Mouse (Mus musculus): ENCODE measurements at regions not wholly inside any gene's neighbourhood (a gene's known extent, or its start where the extent isn't known, plus 50 kb on each side); places are given as distances from the start of the nearest gene placed in this dataset.

DNA sequence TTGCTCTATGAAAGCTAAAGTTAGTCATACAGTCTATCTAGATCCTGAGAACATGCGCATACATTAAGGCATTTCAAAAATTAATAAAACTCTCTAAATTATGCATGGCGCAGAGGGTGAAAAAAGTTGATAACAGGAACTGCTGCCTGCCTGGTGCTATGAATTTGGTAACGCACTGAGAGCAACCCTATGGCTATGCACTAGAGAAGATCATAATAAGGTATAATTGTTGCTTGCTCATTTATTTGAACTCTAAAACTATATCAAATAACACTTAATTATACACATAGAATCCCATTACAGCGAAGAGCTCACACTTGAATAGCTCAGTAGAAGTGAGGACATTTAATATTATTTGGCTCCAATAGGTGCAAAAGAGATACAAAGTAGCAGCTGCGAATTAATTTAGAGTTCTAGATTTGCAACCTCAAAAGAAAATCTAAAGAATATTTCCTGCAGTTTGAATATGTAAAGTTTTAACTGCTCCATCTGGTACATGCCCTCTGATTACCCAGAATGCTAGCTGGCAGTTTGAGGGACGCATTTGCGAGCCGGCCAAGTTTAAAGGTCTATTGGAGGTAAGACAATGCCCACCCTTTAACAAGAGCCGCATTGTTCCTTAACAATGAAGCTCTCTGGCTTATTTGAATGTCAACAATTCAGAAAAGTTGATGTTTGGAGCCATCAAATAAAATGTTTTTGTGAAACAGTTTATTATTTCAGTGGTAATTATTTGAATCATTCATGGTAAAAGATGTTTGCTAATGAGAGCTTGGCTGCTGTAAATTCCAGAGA lies 56.0 kb upstream of the Fbxl4 start:
- DNase-seq = no peak

DNA sequence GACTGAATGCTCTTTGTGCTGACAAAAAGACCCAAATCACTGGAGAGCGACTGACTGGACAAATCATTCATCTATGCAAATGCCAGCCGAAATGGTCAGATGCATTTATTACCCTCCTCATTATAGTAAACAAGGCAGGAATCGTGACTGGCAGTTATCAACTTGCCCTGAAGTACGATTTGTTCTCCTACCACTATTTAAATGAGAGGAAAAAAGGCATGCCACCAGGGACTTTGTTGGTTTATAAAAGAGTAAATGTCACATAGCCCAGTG lies 55.5 kb upstream of the Fbxl4 start:
- no peak for DNase-seq

DNA sequence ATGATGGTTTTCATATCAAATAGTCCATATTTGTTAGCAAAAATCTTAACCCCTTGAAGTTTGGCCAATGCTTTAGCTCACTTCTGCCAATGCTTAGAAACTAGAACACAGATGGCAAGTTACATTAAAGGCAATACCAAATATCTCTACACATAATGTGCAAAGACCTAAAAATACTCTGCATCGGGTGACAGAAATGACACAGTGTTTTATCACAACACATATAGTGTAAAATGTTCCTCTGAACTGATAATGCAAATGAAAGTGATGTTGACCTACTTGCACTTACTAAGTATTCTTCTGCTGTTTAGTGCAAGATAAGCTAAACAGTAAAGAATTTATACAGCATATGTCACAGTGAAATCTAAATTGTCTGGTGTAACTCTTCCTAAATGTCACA lies 55.1 kb upstream of the Fbxl4 start:
- DNase-seq = no peak
